Mouse (Mus musculus) hindbrain, postnatal 0 days (tissue): ENCODE results near the gene Prdm5. TPM values are rescaled to one million over a fixed set of nuclear protein-coding genes. Genes with fewer than 3 reads are reported as not detected.
A peak's percentile ranks its signal among the peaks of the same experiment; 100 is the strongest.

ENCODE experiments used
- ATAC-seq: fragments of 200-750 bp; cut with Nextera tagmentation; 2 replicates; pipeline ENCODE4 v1.8.0; 2017; ENCODE audit warnings: mild to moderate bottlenecking, moderate TSS enrichment, moderate library complexity
- DNase-seq: peaks from one replicate; pipeline ENCODE4 v3.0.0-alpha.2; 2015; ENCODE audit warnings: low spot score
- H3K27ac ChIP-seq: fragments of 300-500 bp; sonication (generic); 2 replicates; pipeline ENCODE4 v1.5.1; 2014; ENCODE audit warnings: mild to moderate bottlenecking
- H3K27me3 ChIP-seq: fragments of 300-500 bp; sonication (generic); 2 replicates; pipeline ENCODE4 v1.6.1; 2014; ENCODE audit warnings: low read length, mixed read lengths; ENCODE audit not compliant: insufficient read depth
- H3K36me3 ChIP-seq: fragments of 300-500 bp; sonication (generic); 2 replicates; pipeline ENCODE4 v1.6.1; 2014; ENCODE audit warnings: low read length, mixed read lengths; ENCODE audit not compliant: insufficient read depth
- H3K4me1 ChIP-seq: fragments of 300-500 bp; sonication (generic); 2 replicates; pipeline ENCODE4 v1.6.1; 2014; ENCODE audit warnings: antibody characterized with exemption, low read length, mixed read lengths; ENCODE audit not compliant: insufficient read depth
- H3K4me2 ChIP-seq: fragments of 300-500 bp; sonication (generic); 2 replicates; pipeline ENCODE4 v1.6.1; 2014; ENCODE audit warnings: low read depth, mild to moderate bottlenecking, low read length, moderate library complexity, mixed read lengths
- H3K4me3 ChIP-seq: fragments of 300-500 bp; sonication (generic); 2 replicates; pipeline ENCODE4 v1.5.1; 2014; ENCODE audit warnings: low read length
- H3K9ac ChIP-seq: fragments of 300-500 bp; sonication (generic); replicated peaks from 2 replicates; pipeline ENCODE4 v1.6.1; 2014; ENCODE audit warnings: mild to moderate bottlenecking, low read length, moderate library complexity, mixed read lengths
- H3K9me3 ChIP-seq: fragments of 300-500 bp; sonication (generic); 2 replicates; pipeline ENCODE4 v1.6.1; 2016; ENCODE audit warnings: low read length, mixed read lengths
- CTCF ChIP-seq: IDR thresholded peaks from 2 replicates; pipeline ENCODE4 v1.5.1; 2016; ENCODE audit warnings: antibody characterized with exemption, control low read depth, low read depth
- WGBS: fragments of 180-500 bp; shearing (Covaris S2); extraction: QIAGEN DNeasy Blood & Tissue Kit; methylation state at CpG from one replicate; pipeline ENCODE4 v1.1.7; 2014; 5-methylcytosine and 5-hydroxymethylcytosine counted together
- polyA plus RNA-seq: library from polyadenylated mRNA; unstranded; fragments of >200 nt; fragmentation: Nextera tagmentation; extraction: Ambion mirVana; gene quantifications from 2 replicates; pipeline ENCODE4 v1.2.1, GENCODE M21; 2015
- total RNA-seq: library from RNA; depleted of rRNA; stranded (reverse); fragments of >200 nt; gene quantifications from 2 replicates; pipeline ENCODE4 v1.2.3, GENCODE M21; 2014

The Prdm5 gene
- total and polyA plus RNA-seq, 2 experiments from 2014 or later = 5.0 to 11.9 TPM

DNA sequence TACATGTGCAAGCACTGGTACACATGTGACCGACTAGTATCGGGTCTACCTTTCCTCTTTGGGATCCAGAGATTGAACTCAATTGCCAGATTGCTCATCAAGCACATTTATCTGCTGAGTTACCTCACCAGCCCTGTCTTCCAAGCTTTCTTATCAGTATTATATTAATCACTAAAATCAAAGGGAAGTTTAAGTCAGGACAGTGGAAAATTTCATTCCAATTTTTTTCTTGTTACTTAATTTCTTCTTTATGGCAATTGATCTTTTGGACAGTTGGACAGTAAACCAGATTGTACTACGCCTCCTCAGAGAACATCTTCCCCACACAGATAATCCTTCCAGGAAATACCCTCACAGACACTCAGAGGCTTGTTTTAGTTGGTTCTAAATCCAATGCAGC is 18.7 kb upstream of the Prdm5 start:
- WGBS = 91% methylated on average over 3 of the region's 3 CpGs
- no peak overlapping the region for H3K27ac ChIP-seq

DNA sequence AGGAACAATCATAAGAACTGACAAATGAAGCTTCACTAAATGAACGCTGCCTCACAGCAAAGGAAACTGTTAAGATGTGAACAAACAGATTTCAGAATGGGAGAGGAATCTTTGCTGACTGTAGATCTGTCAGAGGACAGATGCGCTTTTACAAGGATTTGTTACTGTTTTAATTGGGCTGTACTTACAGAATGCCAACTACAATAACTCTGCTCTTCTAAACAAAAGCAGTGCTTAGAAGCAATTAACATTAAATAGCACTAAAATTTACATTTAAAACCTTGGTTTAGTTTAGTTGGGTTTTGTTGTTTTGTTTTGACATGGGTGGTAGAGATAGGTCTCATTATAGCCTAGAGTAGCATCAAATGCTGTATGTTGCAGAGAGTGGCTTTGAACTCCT is 14.3 kb upstream of the Prdm5 start:
- H3K27me3 ChIP-seq = no peaks in the 10 kb centered on the region
- no peaks in the 10 kb centered on the region for H3K9me3 ChIP-seq
- no peak overlapping the region for H3K4me3 ChIP-seq
- ATAC-seq (no peak), DNase-seq (no peak)
- no peak overlapping the region for H3K9ac ChIP-seq
- no peak overlapping the region for H3K4me2 ChIP-seq
- H3K4me1 ChIP-seq = no peaks in the 10 kb centered on the region
- no peak overlapping the region for H3K27ac ChIP-seq
- no peak for TF ChIP-seq CTCF
- WGBS = 83% methylated on average over 2 of the region's 2 CpGs
- no peaks in the 10 kb centered on the region for H3K36me3 ChIP-seq

More for the DNA sequence above, 18.7 kb upstream of the Prdm5 start:
- Histone ChIP-seq H3K36me3 (no peaks in the 10 kb centered on the region), H3K4me3 (no peak overlapping the region), H3K9me3 (no peaks in the 10 kb centered on the region), H3K4me1 (no peaks in the 10 kb centered on the region), H3K27me3 (no peaks in the 10 kb centered on the region), H3K4me2 (no peak overlapping the region), H3K9ac (no peak overlapping the region)
- no peak for TF ChIP-seq CTCF
- no peak for ATAC-seq
- no peak for DNase-seq

DNA sequence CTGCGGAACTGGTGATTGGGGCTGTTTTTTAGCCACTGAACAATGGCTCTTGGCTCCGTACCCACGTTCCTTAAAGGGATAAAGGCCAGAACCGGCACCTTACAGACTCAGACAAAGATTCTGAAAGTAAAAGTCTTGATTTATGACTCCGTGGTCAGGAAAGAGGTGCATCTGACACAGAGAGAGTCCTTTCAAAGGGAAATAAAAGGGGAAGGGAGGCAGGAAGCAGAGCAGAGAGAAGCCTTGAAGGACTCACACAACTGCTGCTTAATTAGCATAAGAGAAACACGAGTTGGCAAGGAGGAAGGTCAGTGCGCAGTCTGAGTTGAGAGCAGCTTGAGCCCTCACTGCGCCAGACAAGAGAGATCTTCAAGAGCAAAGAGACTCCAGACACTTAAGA is 13.7 kb upstream of the Prdm5 start:
- DNase-seq (peak; percentile 65), ATAC-seq (peak; percentile 76)
- no peaks in the 10 kb centered on the region for H3K27me3 ChIP-seq
- no peak overlapping the region for H3K4me3 ChIP-seq
- WGBS = 14% methylated on average over 8 of the region's 8 CpGs
- H3K4me1 ChIP-seq = no peaks in the 10 kb centered on the region
- peak overlapping the region; percentile 36 for H3K4me2 ChIP-seq
- H3K9me3 ChIP-seq = no peaks in the 10 kb centered on the region
- H3K36me3 ChIP-seq = no peaks in the 10 kb centered on the region
- TF ChIP-seq CTCF = no peak
- no peak overlapping the region; the same call in 1 of the 2 replicates for H3K27ac ChIP-seq
- H3K9ac ChIP-seq = no peak overlapping the region

DNA sequence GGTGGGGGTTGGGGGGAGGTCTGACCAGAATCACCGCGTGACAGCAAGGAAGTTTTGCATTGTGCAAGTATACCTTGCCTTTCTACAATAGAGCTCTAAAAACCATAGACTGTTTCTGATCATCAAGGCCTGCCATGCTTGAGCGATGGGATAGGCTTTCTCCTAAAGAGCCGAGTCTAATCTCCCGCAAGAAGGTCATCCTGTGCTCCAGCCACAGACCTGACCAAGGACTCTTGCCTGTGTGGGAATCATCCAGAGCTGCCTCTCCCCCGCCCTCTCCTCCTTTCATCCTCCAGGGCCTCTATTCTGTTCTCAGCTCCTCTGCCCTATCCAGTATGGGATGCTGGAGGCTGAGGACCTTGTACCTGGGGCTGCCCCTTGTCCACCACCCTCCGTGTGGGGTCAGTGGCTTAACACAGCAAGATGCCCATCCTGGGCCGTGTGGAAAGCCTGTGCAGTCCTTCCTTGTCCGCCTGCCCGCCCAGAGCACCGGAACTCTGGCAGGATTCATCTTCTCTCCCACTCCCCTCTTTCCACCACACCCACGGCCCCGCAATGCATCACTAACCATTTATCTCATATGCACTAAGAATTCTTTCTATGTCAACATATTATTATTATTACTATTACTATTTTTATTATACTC is 12.9 kb upstream of the Prdm5 start:
- TF ChIP-seq CTCF = no peak
- Histone ChIP-seq H3K36me3 (no peaks in the 10 kb centered on the region), H3K9ac (no peak overlapping the region), H3K4me3 (no peak overlapping the region), H3K27me3 (no peaks in the 10 kb centered on the region), H3K4me1 (no peaks in the 10 kb centered on the region), H3K4me2 (no peak overlapping the region), H3K27ac (no peak overlapping the region), H3K9me3 (no peaks in the 10 kb centered on the region)
- no peak for DNase-seq
- WGBS = 81% methylated on average over 13 of the region's 13 CpGs
- no peak for ATAC-seq

DNA sequence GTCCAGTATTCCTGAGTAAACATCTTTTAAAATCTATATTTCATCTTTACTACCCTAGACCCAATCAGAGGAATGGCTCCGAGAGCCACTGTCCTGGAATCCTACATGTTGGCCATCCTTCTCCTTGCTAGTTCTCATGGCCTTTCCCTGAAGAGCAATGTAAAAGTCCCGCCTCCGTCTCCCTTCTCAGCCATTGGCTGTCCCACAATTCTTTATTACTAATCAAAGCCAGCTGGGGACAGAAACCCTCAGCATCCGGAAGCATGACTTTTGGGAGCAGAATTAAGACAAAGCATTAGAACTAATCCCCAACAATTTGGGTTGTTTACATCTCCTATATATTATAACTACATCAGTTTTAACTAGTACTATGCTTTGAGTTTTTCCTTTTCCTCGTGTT is 10.9 kb upstream of the Prdm5 start:
- Histone ChIP-seq H3K4me3 (no peak overlapping the region), H3K27me3 (no peaks in the 10 kb centered on the region), H3K36me3 (no peaks in the 10 kb centered on the region), H3K9me3 (no peaks in the 10 kb centered on the region), H3K4me1 (no peaks in the 10 kb centered on the region), H3K9ac (no peak overlapping the region), H3K4me2 (no peak overlapping the region), H3K27ac (no peak overlapping the region)
- no peak for TF ChIP-seq CTCF
- no peak for ATAC-seq
- WGBS = 91% methylated on average over 5 of the region's 5 CpGs
- DNase-seq = no peak

DNA sequence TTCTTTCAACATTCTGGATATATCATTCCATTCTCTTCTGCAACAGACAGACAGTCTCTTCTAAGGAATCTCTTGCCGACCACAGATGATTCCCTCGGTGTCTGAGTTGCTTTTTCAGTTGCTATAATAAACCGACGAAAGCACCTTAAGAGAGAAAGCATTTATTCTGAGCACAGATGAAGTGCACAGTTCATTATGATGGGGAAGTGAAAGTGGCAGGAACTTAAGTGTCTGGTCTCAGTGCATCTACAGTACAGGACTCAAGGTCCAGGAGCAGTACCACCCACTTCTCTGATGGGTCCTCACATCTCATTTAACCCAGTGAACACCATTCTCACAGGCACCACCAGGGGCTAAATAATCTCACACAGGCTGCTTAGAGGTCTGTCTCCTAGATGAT is 5.2 kb upstream of the Prdm5 start:
- Histone ChIP-seq H3K4me3 (no peak overlapping the region), H3K9me3 (no peaks in the 10 kb centered on the region), H3K4me1 (0 out of 2 replicates have a peak, but pooled peaks cover 2% of the 10 kb centered on the region), H3K27ac (no peak overlapping the region), H3K36me3 (no peaks in the 10 kb centered on the region), H3K27me3 (no peaks in the 10 kb centered on the region), H3K4me2 (no peak overlapping the region), H3K9ac (no peak overlapping the region)
- 92% methylated on average over 4 of the region's 4 CpGs for WGBS
- ATAC-seq (no peak), DNase-seq (no peak)
- no peak for TF ChIP-seq CTCF

DNA sequence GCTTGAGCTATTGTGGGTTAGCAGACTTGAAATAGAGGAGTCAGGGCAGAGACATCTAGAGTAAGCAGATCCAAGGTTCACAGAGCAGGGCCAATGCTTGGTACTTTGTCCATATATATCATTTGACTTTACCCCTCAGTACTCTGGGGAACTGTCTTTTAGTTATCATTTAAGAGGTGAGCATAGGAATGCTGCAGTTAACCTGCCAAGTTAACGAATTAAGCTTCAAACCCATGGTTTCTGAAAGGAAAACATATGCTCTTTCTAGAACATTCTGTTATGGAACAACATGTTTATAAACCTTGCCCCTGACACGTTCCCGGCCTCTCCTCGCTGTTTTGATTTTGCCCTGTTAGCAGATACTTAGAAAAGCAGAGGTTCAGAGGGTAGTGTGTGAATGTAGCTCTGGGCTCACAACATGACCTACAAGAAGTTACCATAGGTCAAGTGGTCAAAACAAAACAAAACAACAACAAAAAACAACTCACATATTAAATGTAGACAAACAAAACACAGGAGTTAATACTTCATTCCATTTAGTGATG is 973 bp downstream of the Prdm5 start:
- 95% methylated on average over 4 of the region's 4 CpGs for WGBS
- Histone ChIP-seq H3K4me3 (peak overlapping the region; percentile 55), H3K9me3 (no peaks in the 10 kb centered on the region), H3K36me3 (no peaks in the 10 kb centered on the region), H3K27me3 (no peaks in the 10 kb centered on the region), H3K27ac (peak overlapping the region; percentile 79; the same call in 1 of the 2 replicates), H3K9ac (peak overlapping the region; percentile 69; the same call in 1 of the 2 replicates), H3K4me1 (0 out of 2 replicates have a peak, but pooled peaks cover 11% of the 10 kb centered on the region), H3K4me2 (peak overlapping the region; percentile 80)
- ATAC-seq (no peak), DNase-seq (no peak)
- TF ChIP-seq CTCF = no peak
